Mouse (Mus musculus) MEL (cell line): ENCODE results near the gene Cdkal1. TPM values are rescaled to one million over a fixed set of nuclear protein-coding genes. Genes with fewer than 3 reads are reported as not detected.

ENCODE experiments used
- DNase-seq: peaks from one replicate; pipeline ENCODE4 v3.0.0; 2011; ENCODE audit warnings: low read depth, low spot score
- H3K27ac ChIP-seq: 2 replicates; pipeline ENCODE4 v1.5.1; 2012; ENCODE audit warnings: low read depth, mild to moderate bottlenecking, control low read depth, low read length, moderate library complexity; ENCODE audit not compliant: control insufficient read depth
- H3K27me3 ChIP-seq, 2 experiments: fragments of 150-350 bp in 1 of 2; sonication (generic) in 1 of 2; 2 replicates each; pipeline ENCODE4 v1.6.1; 2012; ENCODE audit warnings: low read length in 2 of 2, mild to moderate bottlenecking in 2 of 2, improper control_type of control experiment in 1 of 2, moderate library complexity in 1 of 2; ENCODE audit not compliant: insufficient read depth in 2 of 2, control insufficient read depth in 1 of 2
- H3K36me3 ChIP-seq, 2 experiments: 2 replicates each; pipeline ENCODE4 v1.6.1; 2012 to 2014; ENCODE audit warnings: low read length in 2 of 2, improper control_type of control experiment in 1 of 2, inconsistent platforms in 1 of 2, mild to moderate bottlenecking in 1 of 2; ENCODE audit not compliant: insufficient read depth in 2 of 2, control insufficient read depth in 1 of 2
- H3K4me1 ChIP-seq, 2 experiments: fragments of 150-350 bp in 1 of 2; sonication (generic) in 1 of 2; 2 replicates each; pipeline ENCODE4 v1.6.1; 2012; ENCODE audit warnings: low read length in 2 of 2, improper control_type of control experiment in 1 of 2, mild to moderate bottlenecking in 1 of 2; ENCODE audit not compliant: insufficient read depth in 2 of 2, control insufficient read depth in 1 of 2
- H3K4me3 ChIP-seq, 2 experiments: fragments of 150-350 bp in 1 of 2; sonication (generic) in 1 of 2; 2 replicates each; pipeline ENCODE4 v1.5.1; 2012; ENCODE audit warnings: low read depth in 2 of 2, low read length in 2 of 2, mild to moderate bottlenecking in 2 of 2, moderate library complexity in 2 of 2, control low read depth in 1 of 2, improper control_type of control experiment in 1 of 2; ENCODE audit not compliant: control insufficient read depth in 1 of 2, insufficient read depth in 1 of 2
- H3K79me2 ChIP-seq: 2 replicates; pipeline ENCODE4 v1.6.1; 2012; ENCODE audit warnings: mild to moderate bottlenecking, low read length, moderate library complexity; ENCODE audit not compliant: control insufficient read depth, poor library complexity, insufficient read depth
- H3K9ac ChIP-seq: 2 replicates; pipeline ENCODE4 v1.6.1; 2012; ENCODE audit warnings: low read depth, mild to moderate bottlenecking, control low read depth, low read length, moderate library complexity; ENCODE audit not compliant: control insufficient read depth, poor library complexity, severe bottlenecking
- H3K9me3 ChIP-seq: fragments of 150-350 bp; sonication (generic); replicated peaks from 2 replicates; pipeline ENCODE4 v1.6.1; 2012; ENCODE audit warnings: mild to moderate bottlenecking, low read length, improper control_type of control experiment, moderate library complexity; ENCODE audit not compliant: insufficient read depth
- CTCF ChIP-seq, 3 experiments: IDR thresholded peaks in 2 of 3; conservative IDR thresholded peaks in 1 of 3; 2 replicates each; pipeline ENCODE4 v1.5.1; 2011 to 2012; ENCODE audit warnings: low read length in 3 of 3, low read depth in 2 of 3, mild to moderate bottlenecking in 2 of 3, improper control_type of control experiment in 1 of 3, inconsistent platforms in 1 of 3, mixed read lengths in 1 of 3, moderate library complexity in 1 of 3; ENCODE audit not compliant: control insufficient read depth in 1 of 3, insufficient read depth in 1 of 3, poor library complexity in 1 of 3, severe bottlenecking in 1 of 3
- GABPA ChIP-seq: IDR thresholded peaks from 2 replicates; pipeline ENCODE4 v1.6.1; 2012; ENCODE audit warnings: low read depth, mild to moderate bottlenecking, inconsistent platforms, low read length, improper control_type of control experiment, moderate library complexity
- JUND ChIP-seq: IDR thresholded peaks from 2 replicates; pipeline ENCODE4 v1.6.1; 2011; ENCODE audit warnings: low read depth, mild to moderate bottlenecking, improper control_type of control experiment, low read length
- KAT2A ChIP-seq: conservative IDR thresholded peaks from 2 replicates; pipeline ENCODE4 v1.6.1; 2012; ENCODE audit warnings: low read depth, low read length, improper control_type of control experiment, inconsistent platforms
- MAFK ChIP-seq: IDR thresholded peaks from 2 replicates; pipeline ENCODE4 v1.6.1; 2011; ENCODE audit warnings: low read depth, mild to moderate bottlenecking, low read length, improper control_type of control experiment, borderline replicate concordance
- MAX ChIP-seq: IDR thresholded peaks from 2 replicates; pipeline ENCODE4 v1.6.1; 2011; ENCODE audit warnings: low read length, improper control_type of control experiment
- MAZ ChIP-seq: IDR thresholded peaks from 2 replicates; pipeline ENCODE4 v1.6.1; 2012; ENCODE audit warnings: low read depth, mild to moderate bottlenecking, inconsistent platforms, low read length, improper control_type of control experiment
- MYB ChIP-seq: IDR thresholded peaks from 2 replicates; pipeline ENCODE4 v1.6.1; 2011; ENCODE audit warnings: mild to moderate bottlenecking, low read depth, low read length, improper control_type of control experiment
- MYC ChIP-seq: IDR thresholded peaks from 2 replicates; pipeline ENCODE4 v1.6.1; 2011; ENCODE audit warnings: low read depth, mild to moderate bottlenecking, low read length, improper control_type of control experiment, moderate library complexity
- NELFE ChIP-seq: IDR thresholded peaks from 2 replicates; pipeline ENCODE4 v1.6.1; 2011; ENCODE audit warnings: low read depth, low read length, improper control_type of control experiment
- NRF1 ChIP-seq: IDR thresholded peaks from 2 replicates; pipeline ENCODE4 v1.6.1; 2014; ENCODE audit warnings: low read depth, mild to moderate bottlenecking, inconsistent platforms, low read length, improper control_type of control experiment, moderate library complexity; ENCODE audit not compliant: poor library complexity, insufficient read depth, severe bottlenecking
- POLR2A ChIP-seq, 2 experiments: IDR thresholded peaks; 2 replicates each; pipeline ENCODE4 v1.6.1; 2011 to 2012; ENCODE audit warnings: low read length in 2 of 2, mild to moderate bottlenecking in 2 of 2, control low read depth in 1 of 2, improper control_type of control experiment in 1 of 2, low read depth in 1 of 2, moderate library complexity in 1 of 2; ENCODE audit not compliant: control insufficient read depth in 1 of 2, insufficient read depth in 1 of 2, poor library complexity in 1 of 2
- POLR2AphosphoS2 ChIP-seq: IDR thresholded peaks from 2 replicates; pipeline ENCODE4 v1.6.1; 2011; ENCODE audit warnings: low read length, improper control_type of control experiment
- POLR2AphosphoS5 ChIP-seq: IDR thresholded peaks from 2 replicates; pipeline ENCODE4 v1.6.1; 2012; ENCODE audit warnings: low read depth, borderline replicate concordance, mild to moderate bottlenecking, inconsistent platforms, low read length, moderate library complexity, mixed read lengths
- RAD21 ChIP-seq: IDR thresholded peaks from 2 replicates; pipeline ENCODE4 v1.6.1; 2011; ENCODE audit warnings: mild to moderate bottlenecking, low read depth, low read length, improper control_type of control experiment
- SIN3A ChIP-seq: IDR thresholded peaks from 2 replicates; pipeline ENCODE4 v1.6.1; 2012; ENCODE audit warnings: low read length, improper control_type of control experiment, inconsistent platforms
- SMC3 ChIP-seq: IDR thresholded peaks from 2 replicates; pipeline ENCODE4 v1.6.1; 2011; ENCODE audit warnings: low read depth, low read length, improper control_type of control experiment
- TBP ChIP-seq: IDR thresholded peaks from 2 replicates; pipeline ENCODE4 v1.8.0; 2011; ENCODE audit warnings: low read depth, low read length, improper control_type of control experiment
- TCF12 ChIP-seq: IDR thresholded peaks from 2 replicates; pipeline ENCODE4 v1.6.1; 2014; ENCODE audit warnings: low read depth, mild to moderate bottlenecking, inconsistent platforms, low read length, improper control_type of control experiment, moderate library complexity
- ZMIZ1 ChIP-seq: IDR thresholded peaks from 2 replicates; pipeline ENCODE4 v1.6.1; 2012; ENCODE audit warnings: low read depth, mild to moderate bottlenecking, inconsistent platforms, low read length, improper control_type of control experiment, moderate library complexity
- ZNF384 ChIP-seq: IDR thresholded peaks from 2 replicates; pipeline ENCODE4 v1.6.1; 2012; ENCODE audit warnings: low read depth, mild to moderate bottlenecking, inconsistent platforms, low read length, improper control_type of control experiment
- polyA plus RNA-seq, 2 experiments: library from polyadenylated mRNA; stranded (reverse) in 1 of 2; unstranded in 1 of 2; fragments of >175 nt in 1 of 2; fragments of >200 nt in 1 of 2; gene quantifications; 2 replicates each; pipeline versions ENCODE4 v1.2.1 to v1.2.4; 2012; ENCODE audit warnings: low replicate concordance in 2 of 2, low read depth in 1 of 2; ENCODE audit not compliant: insufficient read length in 2 of 2, insufficient read depth in 1 of 2, missing spikeins in 1 of 2
- total RNA-seq: library from RNA; depleted of rRNA; stranded (reverse); fragments of 300-350 nt; gene quantifications from 2 replicates; pipeline ENCODE4 v1.2.3, GENCODE M21; 2012

The Cdkal1 gene
- total and polyA plus RNA-seq, 3 experiments: 10.6 to 11.0 TPM; not detected in 1

GRCm38 (mm10) chr13:29835170-29835569 is 20.3 kb downstream of the Cdkal1 start (continued):
- TF ChIP-seq JUND: no peak
- TF ChIP-seq NELFE: no peak
- no peak for TF ChIP-seq MAFK
- no peak for TF ChIP-seq NRF1
- no peak for TF ChIP-seq MAZ
- TF ChIP-seq ZMIZ1: no peak
- no peak for TF ChIP-seq POLR2AphosphoS5
- TF ChIP-seq MYB: no peak
- no peak for TF ChIP-seq SIN3A
- no peak for TF ChIP-seq POLR2AphosphoS2
- TF ChIP-seq GABPA: no peak
- peak; percentile 99 for TF ChIP-seq RAD21

- H3K4me3 ChIP-seq: no peak overlapping the region
- H3K9me3 ChIP-seq: no peaks in the 10 kb centered on the region
These were observed 21.7 kb downstream of the Cdkal1 start for GRCm38 (mm10) chr13:29833751-29834150.

DNA sequence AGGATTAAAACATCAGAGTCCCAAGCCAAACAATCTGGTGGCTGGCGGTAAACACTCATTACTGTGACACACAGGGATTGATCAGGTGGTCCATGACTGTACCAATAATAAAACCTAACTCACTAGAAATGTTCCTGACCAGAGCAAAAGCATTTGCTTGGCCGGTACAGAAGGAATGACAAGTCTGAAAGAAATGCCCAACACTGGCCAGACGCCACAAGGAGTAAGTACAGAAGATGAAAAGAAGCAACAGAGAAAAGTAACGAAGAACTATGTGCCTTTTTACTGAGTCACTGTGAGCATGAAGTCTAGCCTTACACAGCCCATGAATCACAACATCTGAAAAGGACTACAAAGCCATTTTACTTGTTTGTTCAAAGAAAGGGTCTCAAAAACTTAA is 24.3 kb downstream of the Cdkal1 start:
- no peak overlapping the region for H3K9ac ChIP-seq
- TF ChIP-seq POLR2A (IDR thresholded peaks at IDR 0.05; ENCODE audit: control insufficient read depth in 1 of 2, insufficient read depth in 1 of 2, low read depth in 1 of 2, low read length in 2 of 2, poor library complexity in 1 of 2): no peak
- no peak for TF ChIP-seq MAFK
- no peak for TF ChIP-seq MAX
- no peak for TF ChIP-seq MAZ
- no peak for TF ChIP-seq GABPA
- no peak for TF ChIP-seq CTCF (IDR thresholded peaks at IDR 0.05 in 2 of 3, conservative IDR thresholded peaks at IDR 0.05 in 1 of 3; ENCODE audit: control insufficient read depth in 1 of 3, insufficient read depth in 1 of 3, low read depth in 2 of 3, low read length in 3 of 3, poor library complexity in 1 of 3, severe bottlenecking in 1 of 3)
- TF ChIP-seq, all 39 proteins: peak for 0

More at GRCm38 (mm10) chr13:29833751-29834150, 21.7 kb downstream of the Cdkal1 start:
- Histone ChIP-seq H3K27me3 (no peaks in the 10 kb centered on the region), H3K4me1 (peaks cover 0 to 5% of the 10 kb centered on the region in 2 experiments; a peak in 2 of 4 replicates), H3K27ac (no peak overlapping the region), H3K9ac (no peak overlapping the region), H3K36me3 (peaks cover 6 to 7% of the 10 kb centered on the region in 2 experiments), H3K79me2 (0 out of 2 replicates have a peak, but pooled peaks cover 1% of the 10 kb centered on the region)
- DNase-seq: no peak
- TF ChIP-seq MYC: no peak
- no peak for TF ChIP-seq SMC3
- no peak for TF ChIP-seq KAT2A
- no peak for TF ChIP-seq MYB
- TF ChIP-seq POLR2A (IDR thresholded peaks at IDR 0.05; ENCODE audit: control insufficient read depth in 1 of 2, insufficient read depth in 1 of 2, low read depth in 1 of 2, low read length in 2 of 2, poor library complexity in 1 of 2): no peak
- no peak for TF ChIP-seq ZNF384
- no peak for TF ChIP-seq NRF1
- TF ChIP-seq NELFE: no peak
- no peak for TF ChIP-seq MAZ
- no peak for TF ChIP-seq JUND
- no peak for TF ChIP-seq MAFK
- TF ChIP-seq TCF12: no peak
- no peak for TF ChIP-seq TBP

More for the DNA sequence above, 24.3 kb downstream of the Cdkal1 start:
- Histone ChIP-seq H3K9me3 (no peaks in the 10 kb centered on the region), H3K36me3 (peaks cover 0 to 18% of the 10 kb centered on the region in 2 experiments; a peak in 2 of 4 replicates), H3K79me2 (0 out of 2 replicates have a peak, but pooled peaks cover 1% of the 10 kb centered on the region), H3K27me3 (no peaks in the 10 kb centered on the region), H3K4me3 (no peak overlapping the region), H3K27ac (no peak overlapping the region), H3K4me1 (peaks cover 0 to 12% of the 10 kb centered on the region in 2 experiments; a peak in 2 of 4 replicates)
- no peak for DNase-seq
